Mouse (Mus musculus): Measurements from ENCODE around the gene Olfr830.
"Not testable (repeated sequence)": the region's sequence is repeated elsewhere in the genome, so short reads cannot be mapped to it uniquely, and the experiment has no call there.

Olfr830 gene

GRCm38 (mm10) chr9:18874393-18874792 lies at the start of gene Olfr830:
TSS of gene Olfr830 (plus strand) at chr9:18874693.
- DNase-seq (ENCODE audit: low spot score), result no peak

- DNase-seq (ENCODE audit: low spot score), result no peak
Measured at GRCm38 (mm10) chr9:18854633-18855032, 19.9 kb upstream of the Olfr830 start, which contains the start of gene Olfr829. TSS of gene Olfr829 (plus strand) at chr9:18854933.

- DNase-seq (ENCODE audit: low spot score), result not testable (repeated sequence)
Measured at GRCm38 (mm10) chr9:18907699-18908098, 33.2 kb downstream of the Olfr830 start.

GRCm38 (mm10) chr9:18927921-18928320 lies 53.4 kb downstream of the Olfr830 start:
- DNase-seq (ENCODE audit: low spot score), result not testable (repeated sequence)
